Mouse (Mus musculus): Measurements from ENCODE around the gene Mettl16.
"Not testable (repeated sequence)": the region's sequence is repeated elsewhere in the genome, so short reads cannot be mapped to it uniquely, and the experiment has no call there.

Mettl16 gene

DNA sequence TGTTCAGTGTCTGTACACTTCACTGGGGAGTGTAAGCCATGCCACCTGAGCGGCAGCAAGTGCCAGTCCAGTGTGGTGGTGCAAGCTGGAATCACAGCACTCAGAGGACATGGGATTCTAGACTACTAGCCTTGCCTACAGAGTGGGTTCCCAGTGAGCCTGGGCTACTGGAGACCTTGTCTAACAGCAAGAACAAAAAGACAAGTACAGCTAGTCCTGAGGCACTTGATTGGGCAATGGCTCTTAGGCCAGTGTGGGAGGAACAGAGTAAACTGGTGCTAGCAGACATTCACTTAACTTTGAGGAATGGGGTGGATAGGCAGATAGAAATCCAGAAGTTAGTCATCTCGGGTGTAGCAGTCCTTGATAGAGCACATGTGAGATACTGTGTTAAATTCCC is 1.8 kb downstream of the Mettl16 start:
- no peak for DNase-seq (ENCODE audit: low read depth, low spot score)

- DNase-seq (ENCODE audit: low read depth, low spot score), result no peak
These were observed 22.2 kb downstream of the Mettl16 start for GRCm38 (mm10) chr11:74792874-74793273.

DNA sequence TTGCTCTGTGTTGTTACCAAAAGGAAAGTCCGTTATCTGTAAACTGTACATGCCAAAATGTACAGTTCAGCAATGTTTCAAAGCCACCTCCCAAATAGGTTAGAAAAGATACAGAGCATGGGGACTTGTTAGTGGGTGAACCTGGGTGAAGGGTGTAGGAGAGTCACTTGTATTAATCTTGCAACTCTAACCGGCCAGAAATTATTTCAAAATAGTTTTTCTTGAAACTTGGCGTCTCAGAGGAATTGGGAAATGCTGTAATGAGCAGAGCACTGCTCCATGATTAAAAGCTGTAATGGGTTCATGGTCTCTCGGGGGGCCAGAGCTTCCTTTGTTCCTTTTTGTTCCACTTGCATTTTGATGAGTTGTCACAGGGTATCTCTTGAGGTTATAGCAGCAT is 30.0 kb downstream of the Mettl16 start:
- DNase-seq (ENCODE audit: low read depth, low spot score), result peak; percentile 30

GRCm38 (mm10) chr11:74804081-74804627 is 33.5 kb downstream of the Mettl16 start:
- no peak for DNase-seq (ENCODE audit: low read depth, low spot score)

DNA sequence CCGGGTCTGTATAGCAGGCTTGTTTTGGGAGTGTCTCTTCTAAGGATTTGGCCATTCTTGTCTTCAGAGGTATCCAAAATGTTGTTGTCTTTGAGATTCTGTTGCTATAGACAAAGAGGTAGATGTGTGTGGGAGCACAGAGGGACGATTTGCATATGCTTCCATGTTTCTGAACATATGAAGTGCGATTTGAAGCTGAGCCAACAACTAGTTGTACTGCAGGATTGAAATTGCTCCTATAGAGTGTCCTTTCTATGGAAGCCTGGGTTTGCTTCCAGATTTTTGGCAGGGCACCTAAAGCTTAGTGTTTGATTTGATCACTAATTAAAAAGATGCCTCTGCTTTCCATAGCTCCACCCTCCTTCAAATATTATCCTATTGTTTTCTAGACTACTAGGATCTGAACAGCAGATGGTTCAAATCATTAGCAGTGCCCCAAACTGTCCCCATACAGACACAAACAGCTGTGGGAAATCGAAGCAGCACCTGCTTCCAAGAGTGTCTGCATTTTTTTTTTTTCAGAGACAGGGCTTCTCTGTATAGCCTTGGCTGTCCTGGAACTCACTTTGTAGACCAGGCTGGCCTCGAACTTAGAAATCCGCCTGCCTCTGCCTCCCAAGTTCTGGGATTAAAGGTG is 36.7 kb downstream of the Mettl16 start:
- no peak for DNase-seq (ENCODE audit: low read depth, low spot score)

DNA sequence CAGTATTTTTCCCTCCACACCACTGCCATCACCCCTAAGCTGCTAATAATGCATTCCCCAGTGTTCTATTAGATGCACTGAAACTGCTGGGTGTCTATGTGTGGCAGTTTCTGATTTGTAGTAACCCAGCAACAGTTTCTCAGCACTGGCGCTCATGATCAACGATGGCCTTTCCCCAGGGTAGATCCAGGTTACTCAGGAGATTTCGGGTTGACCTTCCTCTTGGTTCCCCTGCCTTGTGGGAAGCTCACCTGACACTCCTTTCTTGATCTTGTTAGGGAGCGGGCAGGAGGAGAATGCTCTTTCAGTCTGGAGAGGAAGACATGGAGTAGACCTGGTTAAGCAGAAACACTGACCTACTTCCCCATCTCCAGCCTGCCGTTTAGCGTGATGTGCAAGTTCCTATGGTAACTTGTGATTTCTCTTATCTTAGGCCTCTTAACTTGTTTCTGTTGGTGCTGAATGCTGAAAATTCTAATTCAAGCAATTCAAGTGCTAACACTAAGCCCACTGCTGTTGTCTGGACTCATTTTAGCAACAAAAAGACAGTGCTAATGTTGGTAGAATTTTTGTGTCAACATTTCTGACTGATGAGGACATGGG is 37.7 kb downstream of the Mettl16 start:
- no peak for DNase-seq (ENCODE audit: low read depth, low spot score)

DNA sequence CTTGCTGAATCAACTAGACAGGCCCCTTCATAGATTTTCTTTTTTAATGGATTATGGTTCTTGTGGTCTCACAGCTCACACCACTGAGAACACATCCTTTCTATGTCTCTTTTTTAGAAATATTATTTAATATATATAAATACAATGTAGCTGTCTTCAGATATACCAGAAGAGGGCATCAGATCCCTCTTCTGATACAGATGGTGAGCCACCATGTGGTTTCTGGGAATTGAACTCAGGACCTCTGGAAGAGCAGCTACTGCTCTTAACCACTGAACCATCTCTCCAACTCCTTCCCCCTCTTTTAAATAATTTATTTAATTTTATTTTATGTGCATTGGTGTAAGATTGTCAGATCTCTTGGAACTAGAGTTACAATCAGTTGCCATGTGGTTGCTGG is 39.5 kb downstream of the Mettl16 start:
- DNase-seq (ENCODE audit: low read depth, low spot score), result no peak

DNA sequence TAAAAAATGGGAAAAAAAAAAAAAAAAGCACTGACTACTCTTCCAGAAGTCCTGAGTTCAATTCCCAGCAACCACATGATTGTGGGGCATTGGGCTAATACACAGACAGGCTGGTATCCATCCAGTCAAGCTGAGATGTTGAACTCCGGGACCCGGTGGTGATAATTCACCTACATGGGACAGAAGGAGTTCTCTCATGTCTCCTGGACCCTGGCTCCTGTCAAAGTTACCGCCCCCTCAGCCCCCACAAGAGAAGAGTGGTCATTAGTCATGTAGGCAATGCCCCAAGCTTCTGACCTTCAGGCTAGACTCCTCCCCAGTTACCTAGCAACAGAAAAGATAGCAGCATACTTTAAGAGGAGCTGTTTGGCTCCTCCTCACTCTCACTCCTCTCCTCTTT is 40.4 kb downstream of the Mettl16 start:
- not testable (repeated sequence) for DNase-seq (ENCODE audit: low read depth, low spot score)

DNA sequence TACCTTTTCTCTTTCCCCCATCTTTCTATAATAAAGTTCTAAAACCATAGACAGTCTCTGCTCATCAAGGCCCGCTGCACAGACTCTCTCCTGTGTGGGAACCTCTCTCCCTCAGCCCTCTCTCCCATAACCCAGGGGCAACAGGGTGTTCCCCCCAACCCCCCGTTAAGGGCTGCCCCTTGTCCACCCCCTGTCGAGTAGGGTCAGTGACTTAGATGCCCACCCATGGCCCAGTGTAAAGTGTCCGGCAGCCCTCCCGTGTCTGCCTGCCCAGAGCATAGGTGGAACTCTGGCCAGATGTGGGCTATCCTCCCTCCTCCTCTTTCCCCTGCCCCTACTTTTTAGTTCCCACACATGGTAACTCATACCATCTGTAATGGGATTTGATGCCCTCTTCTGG is 40.9 kb downstream of the Mettl16 start:
- DNase-seq (ENCODE audit: low read depth, low spot score), result no peak

DNA sequence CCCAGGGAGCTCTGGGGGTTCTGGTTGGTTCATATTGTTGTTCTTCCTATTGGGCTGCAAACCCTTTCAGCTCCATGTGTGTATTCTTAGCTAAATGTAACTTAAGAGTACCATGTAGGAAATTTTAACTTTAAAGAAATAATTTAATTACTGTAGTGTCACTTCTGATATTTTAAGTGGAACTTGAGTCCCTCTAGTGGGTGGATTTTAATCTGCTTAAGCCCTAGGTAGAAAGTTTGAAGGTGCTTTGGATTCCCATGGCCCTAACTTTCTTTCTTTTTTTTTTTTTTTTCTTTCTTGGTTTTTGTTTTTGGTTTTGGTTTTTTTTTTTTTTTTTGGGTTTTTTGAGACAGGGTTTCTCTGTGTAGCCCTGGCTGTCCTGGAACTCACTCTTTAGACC is 45.2 kb downstream of the Mettl16 start:
- DNase-seq (ENCODE audit: low read depth, low spot score), result no peak

DNA sequence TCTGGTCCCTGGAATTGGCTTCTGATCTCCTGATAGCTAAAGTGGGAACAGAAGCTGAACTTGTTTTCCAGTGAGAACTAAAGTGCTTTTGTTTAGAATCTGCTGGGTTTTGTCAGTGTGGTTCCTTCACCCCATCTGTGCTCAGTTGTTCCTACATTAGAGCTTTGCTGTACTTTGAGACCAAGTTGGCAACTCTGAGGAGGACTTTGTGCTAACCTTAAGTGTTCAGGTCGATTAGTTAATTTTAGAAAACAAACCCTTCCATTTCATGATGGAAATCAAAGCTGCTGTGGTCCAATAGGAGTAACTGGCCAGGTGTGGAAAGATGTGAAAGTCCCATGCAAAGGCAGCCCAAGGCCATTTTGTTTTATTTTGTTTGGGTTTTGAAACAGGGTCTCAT is 50.3 kb downstream of the Mettl16 start:
- no peak for DNase-seq (ENCODE audit: low read depth, low spot score)

GRCm38 (mm10) chr11:74821463-74821862 is 50.8 kb downstream of the Mettl16 start:
- DNase-seq (ENCODE audit: low read depth, low spot score), result peak; percentile 24

- no peak for DNase-seq (ENCODE audit: low read depth, low spot score)
These were observed 52.3 kb downstream of the Mettl16 start for GRCm38 (mm10) chr11:74822746-74823440.

DNA sequence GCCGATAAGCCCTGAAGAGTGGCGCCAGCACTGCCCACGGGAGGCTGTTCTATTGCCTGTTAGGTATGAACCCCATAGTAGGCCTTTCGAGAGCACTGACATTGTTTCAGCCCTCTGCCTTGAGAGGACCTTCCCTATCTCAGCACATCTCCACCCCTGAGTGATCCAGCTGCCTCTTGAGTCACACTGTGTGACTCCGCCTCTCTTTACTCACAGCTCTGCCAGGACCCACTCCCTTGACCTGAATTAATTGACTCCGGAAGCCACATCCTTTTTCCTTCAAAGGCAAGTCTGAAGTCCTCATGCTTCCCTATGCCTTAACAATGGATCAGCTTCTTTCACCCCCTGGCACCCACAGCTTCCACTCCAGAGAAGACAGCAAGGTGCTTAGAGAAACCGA is 55.5 kb downstream of the Mettl16 start:
- peak; percentile 46 for DNase-seq (ENCODE audit: low read depth, low spot score)

- DNase-seq (ENCODE audit: low read depth, low spot score), result peak; percentile 33
These were observed 56.1 kb downstream of the Mettl16 start for GRCm38 (mm10) chr11:74826702-74827101.

DNA sequence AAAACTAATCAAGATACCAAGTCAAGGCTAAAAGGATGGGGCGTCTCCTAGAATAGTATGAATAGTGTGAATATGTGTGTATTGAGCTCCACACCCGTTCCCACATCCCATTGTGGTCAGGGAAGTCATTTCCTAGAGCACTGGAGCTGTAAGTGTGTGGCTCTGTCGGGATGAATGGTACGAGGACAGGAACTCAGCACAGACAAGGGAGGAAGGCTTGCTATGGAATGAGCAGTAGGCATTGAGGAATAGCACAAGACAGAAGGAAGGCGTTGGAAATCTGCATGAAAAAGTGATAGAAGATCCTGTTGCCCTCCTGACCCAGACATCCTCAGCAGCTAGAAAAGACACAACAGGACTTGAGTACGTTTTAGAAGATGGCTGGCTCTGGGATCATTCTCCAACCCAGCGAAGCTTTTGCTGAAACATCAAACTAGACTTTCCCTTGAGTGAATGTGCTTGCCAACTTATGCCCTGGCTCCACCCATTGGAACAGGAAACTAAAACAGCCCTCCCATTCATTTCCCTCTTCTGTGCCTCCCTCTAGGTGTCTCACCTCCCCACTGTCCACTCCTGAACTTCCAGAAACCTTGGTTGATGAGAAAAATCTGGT is 57.3 kb downstream of the Mettl16 start:
- DNase-seq (ENCODE audit: low read depth, low spot score), result no peak

GRCm38 (mm10) chr11:74828404-74828931 is 57.8 kb downstream of the Mettl16 start:
- DNase-seq (ENCODE audit: low read depth, low spot score), result peak; percentile 90

DNA sequence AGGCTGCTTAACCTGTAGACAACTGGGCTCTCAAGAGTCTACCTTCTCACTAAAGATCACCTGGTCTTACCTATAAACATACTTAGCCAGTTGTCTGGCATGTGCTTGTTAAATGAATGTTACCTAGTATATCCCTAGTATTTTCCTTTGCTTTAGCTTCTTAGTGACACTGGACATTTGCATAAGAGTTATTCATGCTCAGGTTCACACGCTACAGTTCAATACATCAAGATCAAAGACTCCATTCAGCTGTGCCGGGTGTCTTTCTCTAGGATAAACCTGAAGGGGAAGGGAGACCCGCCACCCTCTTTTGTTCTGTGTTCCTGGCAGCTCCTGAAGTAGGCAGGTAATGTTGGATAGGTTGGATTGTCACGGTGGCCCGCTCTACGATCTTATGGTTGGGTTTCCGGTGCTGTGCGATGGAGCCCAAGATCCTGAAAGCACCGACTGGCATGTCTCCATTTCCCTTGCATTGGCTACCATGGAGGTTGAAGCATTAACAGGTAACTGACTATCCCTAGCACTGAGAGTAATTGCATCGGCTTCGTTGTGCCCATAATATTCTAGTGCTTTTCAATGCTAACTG is 58.4 kb downstream of the Mettl16 start:
- peak; percentile 63 for DNase-seq (ENCODE audit: low read depth, low spot score)

GRCm38 (mm10) chr11:74829812-74830211 is 59.2 kb downstream of the Mettl16 start:
- peak; percentile 96 for DNase-seq (ENCODE audit: low read depth, low spot score)

DNA sequence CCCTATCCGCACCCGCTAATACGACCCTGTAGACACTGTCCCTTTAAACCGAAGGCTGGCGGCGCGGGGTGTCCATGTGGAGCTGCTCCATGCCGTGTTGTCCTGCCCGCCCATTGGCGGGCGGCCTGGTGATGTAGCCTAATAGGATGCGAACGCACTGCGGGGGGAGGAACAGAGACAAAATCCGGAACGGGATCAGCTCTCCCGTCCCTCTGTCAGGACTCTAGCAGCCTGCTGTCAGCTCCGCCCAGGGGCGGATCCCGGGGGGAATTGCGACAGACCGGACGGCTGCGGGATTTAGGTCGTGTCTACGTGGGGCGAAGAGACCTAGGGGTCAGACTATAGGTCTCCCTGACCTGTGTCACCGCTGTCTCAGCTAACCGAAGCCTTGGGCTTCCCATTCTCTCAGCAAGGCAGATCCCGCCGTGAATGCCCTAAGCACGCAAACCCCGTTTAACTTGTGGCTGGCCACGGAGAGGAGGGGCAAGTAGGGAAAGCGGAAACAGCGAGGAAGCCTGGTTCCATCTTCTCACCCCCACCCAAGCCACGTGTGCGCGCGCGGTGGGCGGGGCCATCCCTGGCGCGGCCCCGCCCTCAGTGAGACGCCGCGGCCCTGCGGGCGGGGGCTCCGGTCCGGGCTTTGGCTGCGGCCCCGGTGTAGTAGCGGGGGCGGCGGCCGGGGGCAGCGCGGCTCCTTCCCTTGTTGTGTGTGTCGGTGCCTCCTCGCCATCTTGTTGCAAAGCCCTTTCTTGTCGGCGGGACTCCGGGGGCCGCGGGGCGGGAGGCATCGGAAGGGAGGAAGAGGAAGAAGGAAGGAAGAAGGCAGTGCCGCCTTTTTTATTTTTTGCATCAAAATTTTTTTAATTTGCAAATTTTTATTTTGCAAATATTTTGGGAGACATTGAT is 59.9 kb downstream of the Mettl16 start, which contains the start of gene Mnt:
Mnt (plus strand) TSS at position 665 of the 906 bp plus-strand sequence.
- peak; percentile 98 for DNase-seq (ENCODE audit: low read depth, low spot score)

All from A20 (cell line).